Mouse (Mus musculus) midbrain, embryonic 15.5 days (tissue): ENCODE data around the gene Gata1. TPM values are rescaled to one million over a fixed set of nuclear protein-coding genes. Genes with fewer than 3 reads are reported as not detected.
"Not testable (repeated sequence)": the region's sequence is repeated elsewhere in the genome, so short reads cannot be mapped to it uniquely, and the experiment has no call there.

Experiments
- ATAC-seq: fragments of 200-750 bp; cut with Nextera tagmentation; replicated peaks from 2 replicates; pipeline ENCODE4 v1.8.0; 2017; ENCODE audit warnings: moderate TSS enrichment
- H3K27ac ChIP-seq: fragments of 300-500 bp; sonication (generic); 2 replicates; pipeline ENCODE4 v1.5.1; 2015; ENCODE audit warnings: mild to moderate bottlenecking, inconsistent platforms
- H3K27me3 ChIP-seq: fragments of 300-500 bp; sonication (generic); replicated peaks from 2 replicates; pipeline ENCODE4 v1.6.1; 2015; ENCODE audit warnings: inconsistent platforms
- H3K36me3 ChIP-seq: fragments of 300-500 bp; sonication (generic); replicated peaks from 2 replicates; pipeline ENCODE4 v1.6.1; 2015; ENCODE audit warnings: inconsistent platforms
- H3K4me1 ChIP-seq: fragments of 300-500 bp; sonication (generic); 2 replicates; pipeline ENCODE4 v1.6.1; 2015; ENCODE audit warnings: inconsistent platforms
- H3K4me2 ChIP-seq: fragments of 300-500 bp; sonication (generic); 2 replicates; pipeline ENCODE4 v1.6.1; 2015; ENCODE audit warnings: inconsistent platforms, mild to moderate bottlenecking, moderate library complexity
- H3K4me3 ChIP-seq: fragments of 300-500 bp; sonication (generic); 2 replicates; pipeline ENCODE4 v1.5.1; 2015; ENCODE audit warnings: mild to moderate bottlenecking, inconsistent platforms
- H3K9ac ChIP-seq: fragments of 300-500 bp; sonication (generic); 2 replicates; pipeline ENCODE4 v1.6.1; 2015; ENCODE audit warnings: mild to moderate bottlenecking, inconsistent platforms
- H3K9me3 ChIP-seq: fragments of 300-500 bp; sonication (generic); 2 replicates; pipeline ENCODE4 v1.6.1; 2016; ENCODE audit warnings: inconsistent platforms
- WGBS: fragments of 180-500 bp; shearing (Covaris S2); methylation state at CpG from one replicate; pipeline ENCODE4 v1.1.7; 2015; ENCODE audit warnings: mixed read lengths; 5-methylcytosine and 5-hydroxymethylcytosine counted together
- polyA plus RNA-seq: library from polyadenylated mRNA; unstranded; fragments of >200 nt; fragmentation: Nextera tagmentation; extraction: Ambion mirVana; gene quantifications from 2 replicates; pipeline ENCODE4 v1.2.1, GENCODE M21; 2015

The Gata1 gene
- polyA plus RNA-seq, 1 experiment from 2014 or later = 0.12 TPM

- WGBS = 33% methylated on average over 3 of the region's 3 CpGs
Observed at GRCm38 (mm10) chrX:7915669-7916068, 62.2 kb downstream of the Gata1 start.

DNA sequence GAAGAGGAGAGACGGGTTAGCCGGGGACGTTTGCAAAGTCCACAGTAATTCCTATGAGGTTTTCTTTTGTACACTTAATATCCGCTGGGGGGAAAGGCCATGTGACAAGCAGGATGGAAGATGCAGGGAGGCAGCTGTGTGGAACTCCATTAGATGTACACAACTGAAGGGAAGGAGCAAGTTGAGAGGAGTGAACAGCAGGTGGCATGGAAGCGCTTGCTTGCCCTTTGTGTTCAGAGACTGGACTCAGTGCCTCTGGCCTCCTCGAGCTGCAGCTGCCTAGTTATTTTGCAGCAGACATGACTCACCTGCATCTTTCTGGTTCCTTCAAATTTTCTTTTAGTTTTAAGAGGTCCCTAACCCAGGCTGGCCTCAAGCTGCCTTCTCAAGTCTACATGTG, 67.4 kb downstream of the Gata1 start:
- H3K27ac ChIP-seq = no peak overlapping the region
- no peaks in the 10 kb centered on the region for H3K27me3 ChIP-seq
- no peaks in the 10 kb centered on the region for H3K36me3 ChIP-seq
- ATAC-seq = peak; percentile 60
- 42% methylated on average over 6 of the region's 6 CpGs for WGBS
- no peak overlapping the region for H3K4me2 ChIP-seq
- H3K4me3 ChIP-seq = no peak overlapping the region
- H3K9ac ChIP-seq = no peak overlapping the region
- no peaks in the 10 kb centered on the region for H3K4me1 ChIP-seq
- H3K9me3 ChIP-seq = no peaks in the 10 kb centered on the region

More at GRCm38 (mm10) chrX:7915669-7916068, 62.2 kb downstream of the Gata1 start:
- H3K27me3 ChIP-seq, H3K4me1 ChIP-seq, H3K4me2 ChIP-seq, H3K36me3 ChIP-seq, H3K9me3 ChIP-seq, H3K9ac ChIP-seq, H3K4me3 ChIP-seq, H3K27ac ChIP-seq, ATAC-seq: not testable (repeated sequence)

Other genes starting within 250 kb of the Gata1 start
- gene Praf2, start 249.6 kb downstream of the Gata1 start, polyA plus RNA-seq = 132 and 133 TPM in 2 replicates
- gene Ccdc120, start 227.2 kb downstream of the Gata1 start, polyA plus RNA-seq = 78.4 and 85.2 TPM in 2 replicates
- gene Tfe3, start 215.5 kb downstream of the Gata1 start, polyA plus RNA-seq = 26.3 and 26.6 TPM in 2 replicates
- gene Gripap1, start 188.3 kb downstream of the Gata1 start, polyA plus RNA-seq = 72.3 and 78.8 TPM in 2 replicates
- 2.3 and 2.9 TPM in 2 replicates for gene Kcnd1, start 155.8 kb downstream of the Gata1 start, polyA plus RNA-seq
- gene Otud5, start 136.7 kb downstream of the Gata1 start, polyA plus RNA-seq = 49.1 and 53.2 TPM in 2 replicates
- 21.7 and 22.1 TPM in 2 replicates for gene Pim2, start 99.8 kb downstream of the Gata1 start, polyA plus RNA-seq
- 42.2 and 42.9 TPM in 2 replicates for gene Slc35a2, start 94.0 kb downstream of the Gata1 start, polyA plus RNA-seq
- gene Pqbp1, start 78.8 kb downstream of the Gata1 start, polyA plus RNA-seq = 222 and 224 TPM in 2 replicates
- gene Timm17b, start 78.7 kb downstream of the Gata1 start, polyA plus RNA-seq = 173 and 178 TPM in 2 replicates
- gene Gm10491, start 70.2 kb downstream of the Gata1 start, polyA plus RNA-seq = not detected in 2 replicates
- gene Gm10490, start 68.5 kb downstream of the Gata1 start, polyA plus RNA-seq = 1.2 TPM in 1 of 2 replicates, not detected in the other
- 273 and 288 TPM in 2 replicates for gene Pcsk1n, start 58.2 kb downstream of the Gata1 start, polyA plus RNA-seq
- gene Eras, start 49.5 kb downstream of the Gata1 start, polyA plus RNA-seq = not detected in 2 replicates
- 76.8 and 79.0 TPM in 2 replicates for gene Hdac6, start 30.2 kb downstream of the Gata1 start, polyA plus RNA-seq
- 0.27 and 0.46 TPM in 2 replicates for gene Glod5, start 40.4 kb upstream of the Gata1 start, polyA plus RNA-seq
- gene Suv39h1, start 96.7 kb upstream of the Gata1 start, polyA plus RNA-seq = 40.7 and 42.0 TPM in 2 replicates
- gene Was, start 112.4 kb upstream of the Gata1 start, polyA plus RNA-seq = 0.13 and 0.18 TPM in 2 replicates
- 67.6 and 72.9 TPM in 2 replicates for gene Wdr13, start 154.8 kb upstream of the Gata1 start, polyA plus RNA-seq
- gene Rbm3, start 167.8 kb upstream of the Gata1 start, polyA plus RNA-seq = 272 and 285 TPM in 2 replicates
- 25.8 and 26.8 TPM in 2 replicates for gene Tbc1d25, start 198.1 kb upstream of the Gata1 start, polyA plus RNA-seq
- 26.9 and 31.8 TPM in 2 replicates for gene Ebp, start 215.4 kb upstream of the Gata1 start, polyA plus RNA-seq
- gene Porcn, start 228.5 kb upstream of the Gata1 start, polyA plus RNA-seq = 53.0 and 53.9 TPM in 2 replicates